Mouse (Mus musculus): Measurements from ENCODE around the gene Ltb.

GRCm38 (mm10) chr17:35187345-35187744 is 6.9 kb upstream of the Ltb start:
- no peak for TF ChIP-seq CTCF (IDR thresholded peaks at IDR 0.05; ENCODE audit: low read depth, low read length)
- no peak for TF ChIP-seq POLR2AphosphoS5 (IDR thresholded peaks at IDR 0.05; ENCODE audit: insufficient replicate concordance, low read depth, low read length)
- TF ChIP-seq GATA2 (IDR thresholded peaks at IDR 0.05; ENCODE audit: borderline replicate concordance, low read depth, low read length), result no peak
- no peak for TF ChIP-seq TAL1 (conservative IDR thresholded peaks at IDR 0.05; ENCODE audit: low read depth, low read length)
